In genomic region chr7:36156595-36156994, GRCm38 (mm10) we compare ENCODE assay signal across 18 mouse cellular contexts.
"Had no signal": no experiment of that assay in that cellular context is flagged by ENCODE, and none has a peak within 500 bp of the region (broad histone marks: within the 10 kb centered on the region; RNA-seq: fewer than 3 reads in every experiment).

No protein-coding gene starts in this region.

- ATAC-seq: liver, postnatal 0 days had no signal

- H3K4me2 ChIP-seq: limb, embryonic 12.5 days; liver, embryonic 13.5 days; lung, embryonic 15.5 days; midbrain, embryonic 11.5 days; neural tube, embryonic 12.5 days had no signal

- DNase-seq: kidney, adult 11 months; kidney, postnatal 36 days; layer of hippocampus, adult 9-11 months; layer of hippocampus, postnatal 36 days; liver; liver, embryonic 13.5 days; liver, postnatal 0 days; lung, postnatal 14 days; right cerebral cortex, adult 18-20 months; right cerebral cortex, postnatal 25 days; thymus, postnatal 4 days had no signal

- H3K9ac ChIP-seq: limb, embryonic 12.5 days; liver, embryonic 13.5 days; liver, postnatal 0 days; lung, embryonic 15.5 days had no signal

- H3K9me3 ChIP-seq: limb, embryonic 12.5 days; liver, embryonic 13.5 days; lung, embryonic 15.5 days; neural tube, embryonic 12.5 days had no signal

- H3K4me1 ChIP-seq: liver, embryonic 13.5 days; megakaryocyte, embryonic 14.5 days had no signal

- H3K4me3 ChIP-seq: limb, embryonic 12.5 days; liver, embryonic 13.5 days; lung, embryonic 15.5 days; megakaryocyte, embryonic 14.5 days; myocyte; neural tube, embryonic 12.5 days had no signal

- H3K27ac ChIP-seq: limb, embryonic 12.5 days; liver, embryonic 13.5 days; lung, embryonic 15.5 days; macrophage; neural tube, embryonic 12.5 days had no signal

- H3K36me3 ChIP-seq: limb, embryonic 12.5 days; liver, embryonic 13.5 days; lung, embryonic 15.5 days; neural tube, embryonic 12.5 days had no signal

- H3K27me3 ChIP-seq: limb, embryonic 12.5 days; liver, embryonic 13.5 days; lung, embryonic 15.5 days; megakaryocyte, embryonic 14.5 days; neural tube, embryonic 12.5 days had no signal
